Comparison of ENCODE assay signal across 10 mouse cellular contexts in the genomic region with DNA sequence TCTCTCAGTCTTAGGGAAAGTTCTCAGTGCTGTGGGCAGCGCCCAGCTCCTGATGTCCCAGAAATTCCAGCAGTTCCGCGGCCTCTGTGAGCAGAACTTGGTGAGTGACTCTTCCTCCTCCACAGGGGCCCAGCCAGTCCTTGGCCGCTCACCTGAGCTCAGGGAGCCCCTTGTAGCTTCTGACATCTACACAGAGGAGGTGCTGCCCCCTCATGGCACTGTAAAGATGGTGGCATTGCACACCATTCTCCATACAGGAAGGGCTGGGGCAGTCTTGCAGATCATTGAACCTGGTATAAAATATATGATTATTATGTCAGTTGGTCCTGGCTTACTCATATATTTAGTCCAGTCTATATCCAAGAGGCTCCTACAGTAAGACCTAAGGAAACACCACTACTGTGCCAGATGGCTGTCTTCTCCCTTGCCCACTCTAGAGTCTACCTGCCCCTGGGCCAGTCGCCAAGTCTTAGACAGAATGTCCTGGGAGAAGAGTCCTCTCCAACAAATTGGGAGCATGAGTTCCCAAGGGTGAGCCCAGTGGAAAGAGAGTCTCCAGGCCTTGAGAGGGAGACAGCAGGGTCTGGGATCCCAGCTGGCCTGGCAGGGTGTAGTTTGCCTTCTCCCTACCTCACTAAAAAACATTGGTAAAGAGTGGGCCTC. TPM values are rescaled to one million over a fixed set of nuclear protein-coding genes. Genes with fewer than 3 reads are reported as not detected.
A peak's percentile ranks its signal among the peaks of the same experiment; 100 is the strongest.
DNase-seq lines count a peak whose midpoint lies in the region; ATAC-seq and TF ChIP-seq lines count a peak whose summit lies in the region.
"Had no signal": no experiment of that assay in that cellular context is flagged by ENCODE, and none has a peak within 500 bp of the region (broad histone marks: within the 10 kb centered on the region; RNA-seq: fewer than 3 reads in every experiment).

No protein-coding gene starts in this region.

- peak; percentile 14; the same call in 1 of the 2 replicates for TF ChIP-seq CTCF in E14TG2a.4 (conservative IDR thresholded peaks at IDR 0.05; ENCODE audit: low read length)
- TF ChIP-seq CTCF in liver, postnatal 0 days (IDR thresholded peaks at IDR 0.05; ENCODE audit: low read depth) = peak; percentile 49

- H3K4me2 ChIP-seq in liver, postnatal 0 days (ENCODE audit: low read depth, low read length) = no peak overlapping the region
- H3K4me2 ChIP-seq: hindbrain, embryonic 12.5 days; liver, embryonic 15.5 days had no signal

- WGBS in liver, postnatal 0 days (ENCODE audit: insufficient replicate concordance) = 87% methylated on average over 5 of the region's 5 CpGs

- peaks cover 43% of the 10 kb centered on the region for H3K4me1 ChIP-seq in E14TG2a.4 (replicated peaks; ENCODE audit: low read depth, low read length)
- no peaks in the 10 kb centered on the region for H3K4me1 ChIP-seq in liver, postnatal 0 days (ENCODE audit: insufficient read depth)
- H3K4me1 ChIP-seq: hindbrain, embryonic 12.5 days had no signal

- no peak overlapping the region for H3K9ac ChIP-seq in liver, postnatal 0 days (replicated peaks)
- H3K9ac ChIP-seq: hindbrain, embryonic 12.5 days; liver, embryonic 15.5 days had no signal

- no peak overlapping the region for H3K4me3 ChIP-seq in E14TG2a.4 (replicated peaks; ENCODE audit: low read length)
- no peak overlapping the region for H3K4me3 ChIP-seq in liver, postnatal 0 days (ENCODE audit: low read depth, low read length)
- H3K4me3 ChIP-seq: hindbrain, embryonic 12.5 days; liver, embryonic 15.5 days had no signal

- DNase-seq in cerebellum, adult 8-10 months = peak; percentile 37
- DNase-seq in cerebellum, adult 9-10 months = no peak
- peak; percentile 56 to 68 for DNase-seq in kidney, postnatal 4 days
- no peak for DNase-seq in kidney, adult 8-10 months
- peak; percentile 16 for DNase-seq in liver, postnatal 0 days
- no peak for DNase-seq in right cerebral cortex, postnatal 36 days (ENCODE audit: low spot score in 2 of 2)
- no peak for DNase-seq in left cerebral cortex, postnatal 36 days (ENCODE audit: low spot score in 2 of 2)

- intact Hi-C loops in left cerebral cortex, postnatal 36 days (cut with DNase I) = loop anchor here (5.0 kb wide), 1 partner anchor 34 kb away; no protein-coding TSS in a partner anchor

- no peaks in the 10 kb centered on the region for H3K27me3 ChIP-seq in E14TG2a.4 (ENCODE audit: insufficient read depth, low read length)
- no peaks in the 10 kb centered on the region for H3K27me3 ChIP-seq in liver, postnatal 0 days (ENCODE audit: insufficient read depth, low read length)
- H3K27me3 ChIP-seq: hindbrain, embryonic 12.5 days; liver, embryonic 15.5 days had no signal

- ATAC-seq in liver, postnatal 0 days = no peak

- H3K36me3 ChIP-seq in E14TG2a.4 (ENCODE audit: insufficient read depth, low read length) = peaks cover 74% of the 10 kb centered on the region
- H3K36me3 ChIP-seq in liver, postnatal 0 days (replicated peaks; ENCODE audit: insufficient read depth, low read length) = peaks cover 11% of the 10 kb centered on the region

- H3K27ac ChIP-seq in liver, postnatal 0 days (ENCODE audit: low read depth) = no peak overlapping the region
- H3K27ac ChIP-seq: hindbrain, embryonic 12.5 days; liver, embryonic 15.5 days had no signal

- H3K9me3 ChIP-seq in E14TG2a.4 (ENCODE audit: low read length) = no peaks in the 10 kb centered on the region
- H3K9me3 ChIP-seq in liver, postnatal 0 days (ENCODE audit: low read length) = no peaks in the 10 kb centered on the region
- H3K9me3 ChIP-seq: hindbrain, embryonic 12.5 days; liver, embryonic 15.5 days had no signal

- TF ChIP-seq EP300 in liver, postnatal 0 days (IDR thresholded peaks at IDR 0.05; ENCODE audit: low read depth) = no peak

RNA-seq across cellular contexts. Expression of a gene that starts 14.2 kb away (rescaled TPM):
- polyA plus RNA-seq in liver, postnatal 0 days (2015; fragmentation: Nextera tagmentation; extraction: Ambion mirVana) = 50.4 and 51.2 TPM in 2 replicates
- 10 to 100 TPM; 16.6 to 16.9 TPM for total RNA-seq in left cerebral cortex, postnatal 36 days (2021)

Comparison
In these comparisons a context has a peak if more than half of its experiments do, and no peak if none do; other contexts are left out.
1. DNase-seq: peak in cerebellum, adult 8-10 months (single experiment), kidney, postnatal 4 days (2 of 2) and liver, postnatal 0 days (single experiment); none in cerebellum, adult 9-10 months (single experiment), kidney, adult 8-10 months (0 of 2), right cerebral cortex, postnatal 36 days (0 of 2) and left cerebral cortex, postnatal 36 days (0 of 2).